Mouse (Mus musculus) thymus, adult 2 months (tissue): ENCODE results near the gene Sema6d.

Experiments
- CTCF ChIP-seq: fragments of 200-500 bp; IDR thresholded peaks from 2 replicates; pipeline ENCODE4 v1.5.1; 2012; ENCODE audit warnings: mild to moderate bottlenecking, control low read depth, low read length, moderate library complexity, borderline replicate concordance; ENCODE audit not compliant: control insufficient read depth, poor library complexity, insufficient read depth; ENCODE audit errors: extremely low read depth
- POLR2A ChIP-seq: fragments of 200-500 bp; IDR thresholded peaks from 2 replicates; pipeline ENCODE4 v1.6.1; 2012; ENCODE audit warnings: mild to moderate bottlenecking, low read length, control low read depth, moderate library complexity; ENCODE audit not compliant: control insufficient read depth, poor library complexity, insufficient read depth; ENCODE audit errors: extremely low read depth

- TF ChIP-seq CTCF (no peak), POLR2A (no peak)
Observed at GRCm38 (mm10) chr2:124404631-124405562, 315.1 kb downstream of the Sema6d start.
